Mouse (Mus musculus) left cerebral cortex, adult 2 months (tissue): ENCODE results near the gene Fat3. TPM values are rescaled to one million over a fixed set of nuclear protein-coding genes. Genes with fewer than 3 reads are reported as not detected.
A peak's percentile ranks its signal among the peaks of the same experiment; 100 is the strongest.

Source experiments
- DNase-seq, 2 experiments: peaks; one replicate each; pipeline ENCODE4 v3.0.0; 2021 to 2022; ENCODE audit warnings: low spot score in 2 of 2, mixed read lengths in 1 of 2; ENCODE audit errors: extremely low spot score in 1 of 2
- H3K27ac ChIP-seq: fragments of 200-600 bp; 2 replicates; pipeline ENCODE4 v1.8.1; 2022
- H3K4me3 ChIP-seq: fragments of 200-600 bp; 2 replicates; pipeline ENCODE4 v1.8.1; 2022
- CTCF ChIP-seq: fragments of 200-600 bp; IDR thresholded peaks from 2 replicates; pipeline ENCODE4 v1.8.1; 2022; ENCODE audit warnings: antibody characterized with exemption, mild to moderate bottlenecking, moderate library complexity
- intact Hi-C: fragments of 180-260 bp; cut with DNase I; formaldehyde crosslinking; loops from one replicate; pipeline ENCODE4 v1.15.1; 2025
- total RNA-seq, 2 experiments: library from RNA; stranded (reverse); gene quantifications; 2 replicates each; pipeline ENCODE4 v1.2.3; 2021

Fat3 gene
- total RNA-seq, 2 experiments from 2014 or later = 76.4 to 77.4 TPM

DNA sequence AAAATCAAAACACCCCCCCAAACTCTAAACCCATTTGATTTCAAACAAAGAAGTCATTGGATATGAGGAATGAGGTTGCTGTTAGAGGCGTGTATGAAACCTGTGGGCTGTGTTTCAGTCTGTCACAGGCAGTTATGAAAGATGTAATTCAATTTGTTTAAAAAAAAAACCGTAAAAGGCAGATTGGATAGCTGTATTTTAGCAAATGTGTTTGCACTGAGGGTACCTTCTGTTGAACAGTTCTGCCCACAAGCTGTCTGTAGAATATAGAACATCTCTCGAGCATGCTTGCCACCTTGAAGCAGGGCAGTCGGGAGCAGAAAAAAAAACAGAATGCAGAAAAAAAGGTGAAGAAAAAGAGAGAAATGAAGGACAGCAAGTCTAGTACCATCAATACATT lies 472.0 kb downstream of the Fat3 start:
- no peak for DNase-seq
- no peak overlapping the region for H3K4me3 ChIP-seq
- intact Hi-C loops = loop anchor here (1.0 to 2.0 kb wide), 2 partner anchors 86 to 471 kb away; no protein-coding TSS in a partner anchor
- no peak for TF ChIP-seq CTCF
- peak overlapping the region; percentile 65 for H3K27ac ChIP-seq

GRCm38 (mm10) chr9:16028394-16028911 lies 472.6 kb downstream of the Fat3 start:
- intact Hi-C loops = loop anchor here (2.0 kb wide), 1 partner anchor 86 kb away; no protein-coding TSS in a partner anchor
- Histone ChIP-seq H3K27ac (peak overlapping the region; percentile 65), H3K4me3 (no peak overlapping the region)
- DNase-seq = peak in 1 of 2 experiments; percentile 28
- peak; percentile 12 for TF ChIP-seq CTCF

GRCm38 (mm10) chr9:16026054-16026453 lies 475.0 kb downstream of the Fat3 start:
- no peak overlapping the region; the same call in 1 of the 2 replicates for H3K27ac ChIP-seq
- intact Hi-C loops = no loop called here
- DNase-seq = no peak
- H3K4me3 ChIP-seq = no peak overlapping the region
- no peak for TF ChIP-seq CTCF

- TF ChIP-seq CTCF = no peak
- no peak for DNase-seq
- intact Hi-C loops = no loop called here
- H3K27ac ChIP-seq = no peak overlapping the region
- no peak overlapping the region for H3K4me3 ChIP-seq
These were observed 476.4 kb downstream of the Fat3 start for GRCm38 (mm10) chr9:16024706-16025105.

- no peak for TF ChIP-seq CTCF
- H3K27ac ChIP-seq = no peak overlapping the region
- no peak for DNase-seq
- intact Hi-C loops = no loop called here
- no peak overlapping the region for H3K4me3 ChIP-seq
These were observed 487.0 kb downstream of the Fat3 start for GRCm38 (mm10) chr9:16014115-16014514.

DNA sequence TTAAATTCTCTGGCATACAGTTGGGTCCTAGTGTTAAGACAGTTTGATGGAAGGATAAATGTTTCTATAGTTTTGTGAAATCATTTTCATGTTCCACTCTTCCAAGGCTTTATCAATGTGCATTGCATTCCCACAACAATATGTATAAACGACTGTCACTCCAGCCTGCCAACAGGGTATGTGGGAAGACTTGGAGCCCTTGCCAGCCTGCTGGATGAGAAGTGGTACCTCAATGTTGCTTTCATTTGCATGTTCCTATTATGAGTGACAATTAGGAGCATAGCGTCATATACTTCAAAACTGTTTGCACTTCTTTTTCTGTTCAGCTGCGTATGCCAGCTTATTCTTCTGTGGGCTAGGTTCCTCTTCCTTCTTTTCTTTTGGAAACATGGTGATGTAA lies 489.7 kb downstream of the Fat3 start:
- H3K4me3 ChIP-seq = no peak overlapping the region
- intact Hi-C loops = no loop called here
- no peak for DNase-seq

GRCm38 (mm10) chr9:16007516-16007915 lies 493.6 kb downstream of the Fat3 start:
- no peak for DNase-seq
- Histone ChIP-seq H3K4me3 (no peak overlapping the region), H3K27ac (no peak overlapping the region)
- no peak for TF ChIP-seq CTCF
- intact Hi-C loops = no loop called here

More for the DNA sequence above, 489.7 kb downstream of the Fat3 start:
- no peak; the same call in 1 of the 2 replicates for TF ChIP-seq CTCF
- H3K27ac ChIP-seq = no peak overlapping the region

DNA sequence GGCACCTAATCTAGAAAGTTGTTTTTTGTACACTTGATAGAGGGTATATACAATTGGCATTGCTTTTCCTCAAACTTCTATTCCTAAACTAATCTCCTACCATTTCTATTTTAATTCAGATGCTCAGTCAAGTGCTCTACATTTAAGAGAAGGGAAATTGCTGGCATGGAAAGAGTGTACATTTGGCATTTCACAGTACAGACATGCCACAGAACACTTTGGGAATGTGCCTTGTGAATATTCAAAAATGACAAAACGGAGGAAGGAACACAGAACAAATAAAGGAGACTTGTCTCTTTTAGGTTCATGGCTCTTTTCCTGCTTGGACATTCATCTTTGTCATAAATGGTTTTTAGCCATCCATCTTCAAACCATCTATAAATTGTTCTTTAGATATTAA lies 498.1 kb downstream of the Fat3 start:
- intact Hi-C loops = no loop called here
- no peak overlapping the region for H3K27ac ChIP-seq
- no peak for DNase-seq
- no peak overlapping the region for H3K4me3 ChIP-seq
- no peak for TF ChIP-seq CTCF

DNA sequence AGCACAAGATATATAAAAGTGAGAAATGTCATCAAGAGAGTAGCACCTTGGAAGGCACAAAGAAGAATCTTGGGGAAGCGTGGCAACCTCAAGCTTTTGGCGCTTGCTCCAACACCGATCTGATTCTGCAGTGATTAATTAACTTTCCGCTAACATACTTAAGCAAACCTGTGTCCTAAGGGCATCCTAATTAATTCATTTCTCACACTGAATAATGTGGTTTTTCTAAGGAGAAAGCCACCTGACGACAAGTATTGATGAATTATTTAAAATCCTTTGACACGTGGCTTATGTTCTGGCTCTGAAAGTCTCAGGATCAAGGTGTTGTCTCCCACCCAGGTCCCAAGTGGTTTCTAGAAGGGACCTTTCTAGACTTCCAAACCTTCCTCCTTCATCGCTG lies 506.3 kb downstream of the Fat3 start:
- no peak for TF ChIP-seq CTCF
- no peak overlapping the region for H3K4me3 ChIP-seq
- DNase-seq = no peak
- intact Hi-C loops = no loop called here
- H3K27ac ChIP-seq = no peak overlapping the region

DNA sequence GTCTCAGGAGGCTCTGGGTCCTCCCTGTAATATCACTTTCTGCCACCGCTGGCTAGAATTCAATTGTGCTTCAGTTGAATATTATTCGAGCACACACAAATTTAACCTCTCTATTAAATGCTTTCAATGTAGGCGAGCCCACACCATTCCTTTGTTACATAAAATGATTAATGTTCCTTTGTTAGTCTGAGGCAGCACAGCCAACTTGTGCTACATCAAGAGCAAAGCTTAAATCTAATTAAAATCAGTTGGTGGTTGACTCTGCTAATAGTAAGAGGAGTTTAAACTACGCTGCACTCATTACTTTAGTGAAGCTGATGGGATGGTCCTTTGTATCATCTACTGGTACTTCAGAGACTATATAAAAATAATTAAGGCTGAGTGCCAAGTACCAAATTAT lies 506.9 kb downstream of the Fat3 start:
- intact Hi-C loops = no loop called here
- H3K4me3 ChIP-seq = no peak overlapping the region
- DNase-seq = no peak
- no peak for TF ChIP-seq CTCF
- no peak overlapping the region for H3K27ac ChIP-seq

GRCm38 (mm10) chr9:15992158-15992846 lies 508.8 kb downstream of the Fat3 start:
- H3K4me3 ChIP-seq = no peak overlapping the region
- no peak for DNase-seq
- no peak for TF ChIP-seq CTCF
- H3K27ac ChIP-seq = no peak overlapping the region
- intact Hi-C loops = no loop called here

- Histone ChIP-seq H3K27ac (no peak overlapping the region), H3K4me3 (no peak overlapping the region)
- intact Hi-C loops = no loop called here
- TF ChIP-seq CTCF = no peak
- DNase-seq = no peak
These were observed 522.8 kb downstream of the Fat3 start for GRCm38 (mm10) chr9:15978317-15978716.
